Mouse (Mus musculus) midbrain, embryonic 16.5 days (tissue): ENCODE data around the gene Esp4. TPM values are rescaled to one million over a fixed set of nuclear protein-coding genes. Genes with fewer than 3 reads are reported as not detected.
"Not testable (repeated sequence)": the region's sequence is repeated elsewhere in the genome, so short reads cannot be mapped to it uniquely, and the experiment has no call there.

Experiments
- ATAC-seq: fragments of 200-750 bp; cut with Nextera tagmentation; 2 replicates; pipeline ENCODE4 v1.8.0; 2017; ENCODE audit warnings: moderate TSS enrichment
- H3K27ac ChIP-seq: fragments of 300-500 bp; sonication (generic); 2 replicates; pipeline ENCODE4 v1.5.1; 2014; ENCODE audit warnings: mild to moderate bottlenecking, low read length, mixed read lengths
- H3K27me3 ChIP-seq: fragments of 300-500 bp; sonication (generic); 2 replicates; pipeline ENCODE4 v1.6.1; 2014; ENCODE audit warnings: low read depth, low read length, mixed read lengths; ENCODE audit not compliant: control insufficient read depth, insufficient read depth
- H3K36me3 ChIP-seq: fragments of 300-500 bp; sonication (generic); 2 replicates; pipeline ENCODE4 v1.6.1; 2014; ENCODE audit warnings: mild to moderate bottlenecking, low read length, moderate library complexity, mixed read lengths; ENCODE audit not compliant: control insufficient read depth, insufficient read depth
- H3K4me1 ChIP-seq: fragments of 300-500 bp; sonication (generic); 2 replicates; pipeline ENCODE4 v1.6.1; 2014; ENCODE audit warnings: mild to moderate bottlenecking, low read length, mixed read lengths; ENCODE audit not compliant: control insufficient read depth, insufficient read depth
- H3K4me2 ChIP-seq: fragments of 300-500 bp; sonication (generic); 2 replicates; pipeline ENCODE4 v1.6.1; 2014; ENCODE audit warnings: mild to moderate bottlenecking, low read length, mixed read lengths
- H3K4me3 ChIP-seq: fragments of 300-500 bp; sonication (generic); 2 replicates; pipeline ENCODE4 v1.5.1; 2014; ENCODE audit warnings: low read depth, mild to moderate bottlenecking, low read length, moderate library complexity, mixed read lengths
- H3K9ac ChIP-seq: fragments of 300-500 bp; sonication (generic); 2 replicates; pipeline ENCODE4 v1.6.1; 2014; ENCODE audit warnings: low read depth, low read length, mixed read lengths
- H3K9me3 ChIP-seq: fragments of 300-500 bp; sonication (generic); replicated peaks from 2 replicates; pipeline ENCODE4 v1.6.1; 2014; ENCODE audit warnings: mild to moderate bottlenecking, low read length, mixed read lengths; ENCODE audit not compliant: control insufficient read depth, poor library complexity, severe bottlenecking
- WGBS: fragments of 180-500 bp; shearing (Covaris S2); extraction: QIAGEN DNeasy Blood & Tissue Kit; methylation state at CpG from one replicate; pipeline ENCODE4 v1.1.7; 2014; 5-methylcytosine and 5-hydroxymethylcytosine counted together
- polyA plus RNA-seq: library from polyadenylated mRNA; unstranded; fragments of >200 nt; fragmentation: Nextera tagmentation; extraction: Ambion mirVana; gene quantifications from 2 replicates; pipeline ENCODE4 v1.2.1, GENCODE M21; 2015

The Esp4 gene
- polyA plus RNA-seq, result not detected in 2 replicates

GRCm38 (mm10) chr17:40598294-40598693 lies at the start of gene Esp4:
Gene Esp4 (plus strand): TSS chr17:40598594.
- H3K4me2 ChIP-seq, result no peak within 1 kb of the TSS
- no peak for ATAC-seq
- no peaks in the 10 kb centered on the region for H3K27me3 ChIP-seq

GRCm38 (mm10) chr17:40553470-40553869 lies 44.9 kb upstream of the Esp4 start:
- Histone ChIP-seq H3K27me3 (no peaks in the 10 kb centered on the region), H3K9me3 (no peaks in the 10 kb centered on the region), H3K27ac (no peak overlapping the region), H3K4me3 (no peak overlapping the region), H3K4me1 (no peaks in the 10 kb centered on the region), H3K36me3 (no peaks in the 10 kb centered on the region), H3K4me2 (no peak overlapping the region), H3K9ac (no peak overlapping the region)
- WGBS, result 85% methylated on average over 1 of the region's 1 CpGs
- ATAC-seq, result no peak

More at GRCm38 (mm10) chr17:40598294-40598693, at the start of gene Esp4:
- no peaks in the 10 kb centered on the region; the same call in 1 of the 2 replicates for H3K9me3 ChIP-seq
- H3K27ac ChIP-seq, result no peak within 1 kb of the TSS
- no peaks in the 10 kb centered on the region for H3K36me3 ChIP-seq
- H3K9ac ChIP-seq, result no peak within 1 kb of the TSS
- no peaks in the 10 kb centered on the region for H3K4me1 ChIP-seq
- no peak within 1 kb of the TSS for H3K4me3 ChIP-seq

DNA sequence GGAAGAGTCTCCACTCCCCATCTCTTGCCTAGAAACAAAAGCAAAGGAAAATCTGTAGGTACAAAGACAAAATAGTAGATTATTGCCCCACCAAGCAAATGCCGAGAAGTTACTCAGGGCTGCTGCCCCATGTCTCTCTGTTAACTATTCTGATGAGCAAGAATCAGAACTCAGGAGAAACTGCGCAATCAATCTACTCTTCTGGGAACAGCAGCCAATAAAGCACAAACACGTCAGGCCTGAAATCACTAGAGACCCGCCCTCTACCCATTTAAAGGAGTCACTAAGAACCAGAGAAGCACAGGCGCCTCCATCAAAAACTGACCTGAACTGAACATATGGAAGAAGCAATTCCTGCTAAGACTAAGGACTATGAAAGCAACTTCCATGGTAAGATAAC lies 37.2 kb upstream of the Esp4 start, which contains the start of gene Esp6:
Gene Esp6 (plus strand): TSS at position 301 of the 400 bp plus-strand sequence.
- Histone ChIP-seq H3K4me3 (no peak within 1 kb of the TSS), H3K4me2 (no peak within 1 kb of the TSS), H3K27ac (no peak within 1 kb of the TSS), H3K9me3 (no peaks in the 10 kb centered on the region), H3K4me1 (no peaks in the 10 kb centered on the region), H3K36me3 (no peaks in the 10 kb centered on the region), H3K9ac (no peak within 1 kb of the TSS), H3K27me3 (no peaks in the 10 kb centered on the region)
- ATAC-seq, result no peak
- 87% methylated on average over 5 of the region's 5 CpGs for WGBS

DNA sequence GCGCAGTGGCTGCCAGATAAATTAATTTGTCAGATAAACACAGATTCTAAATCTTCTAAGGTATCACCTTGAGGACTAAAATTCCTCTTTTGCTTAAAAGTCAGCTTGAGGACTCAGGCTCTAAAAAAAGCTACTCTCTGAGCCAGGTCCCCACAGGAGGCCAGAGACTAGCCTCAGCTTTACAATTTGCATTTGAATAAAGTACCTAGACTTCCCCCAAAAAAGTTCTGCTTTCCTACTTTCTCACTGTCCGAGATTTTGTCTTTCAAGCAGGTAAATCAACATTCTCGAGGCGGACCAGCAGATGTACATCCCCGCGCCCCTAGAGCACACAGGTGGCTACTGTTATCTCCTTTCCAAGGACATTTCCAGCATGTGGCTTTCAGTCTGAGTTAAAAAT lies 14.5 kb upstream of the Esp4 start:
- not testable (repeated sequence) for ATAC-seq, H3K4me3 ChIP-seq, H3K27me3 ChIP-seq, H3K4me1 ChIP-seq, H3K9ac ChIP-seq, H3K4me2 ChIP-seq, H3K27ac ChIP-seq, H3K36me3 ChIP-seq, H3K9me3 ChIP-seq
- 45% methylated on average over 6 of the region's 6 CpGs for WGBS

GRCm38 (mm10) chr17:40591297-40591696 lies 7.1 kb upstream of the Esp4 start:
- no peak for ATAC-seq

DNA sequence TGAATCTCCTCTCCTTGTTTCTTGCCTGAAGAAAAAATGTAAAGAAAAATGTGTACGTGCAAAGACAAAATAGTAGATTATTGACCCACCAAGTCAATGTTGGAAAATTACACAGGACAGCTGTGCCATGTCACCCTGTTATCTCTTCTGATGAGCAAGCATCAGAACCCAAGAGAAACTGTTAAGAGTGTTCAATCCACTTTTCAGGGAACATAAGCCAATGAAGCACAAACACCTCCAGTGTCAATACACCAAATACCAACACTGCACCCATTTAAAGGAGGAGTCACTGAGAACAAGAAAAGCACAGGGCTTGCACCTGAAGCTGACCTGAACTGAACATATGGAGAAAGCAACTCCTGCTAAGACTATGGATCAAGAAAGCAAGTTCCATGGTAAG lies 33.4 kb downstream of the Esp4 start, which contains the start of gene Esp3:
Gene Esp3 (plus strand): TSS at position 301 of the 400 bp plus-strand sequence.
- H3K4me1 ChIP-seq, H3K36me3 ChIP-seq, H3K27me3 ChIP-seq, H3K9ac ChIP-seq, ATAC-seq, H3K9me3 ChIP-seq, H3K27ac ChIP-seq, H3K4me3 ChIP-seq, H3K4me2 ChIP-seq: not testable (repeated sequence)
- 96% methylated on average over 1 of the region's 1 CpGs for WGBS

More at GRCm38 (mm10) chr17:40591297-40591696, 7.1 kb upstream of the Esp4 start:
- Histone ChIP-seq H3K9me3 (no peaks in the 10 kb centered on the region), H3K4me2 (no peak overlapping the region), H3K36me3 (no peaks in the 10 kb centered on the region), H3K4me1 (no peaks in the 10 kb centered on the region), H3K27me3 (no peaks in the 10 kb centered on the region), H3K9ac (no peak overlapping the region), H3K4me3 (no peak overlapping the region), H3K27ac (no peak overlapping the region)

Other genes starting within 250 kb of the Esp4 start
- not detected in 2 replicates for gene Esp8, start 78.6 kb upstream of the Esp4 start, polyA plus RNA-seq
- gene Esp6, start 37.1 kb upstream of the Esp4 start, polyA plus RNA-seq, result not detected in 2 replicates
- not detected in 2 replicates for gene Esp3, start 33.5 kb downstream of the Esp4 start, polyA plus RNA-seq
- gene Esp1, start 128.5 kb downstream of the Esp4 start, polyA plus RNA-seq, result not detected in 2 replicates
- not detected in 2 replicates for gene Crisp2, start 208.4 kb downstream of the Esp4 start, polyA plus RNA-seq
- 0.15 and 0.17 TPM in 2 replicates for gene Rhag, start 212.5 kb downstream of the Esp4 start, polyA plus RNA-seq